Mouse (Mus musculus): Measurements from ENCODE around the gene Itih3. TPM values are rescaled to one million over a fixed set of nuclear protein-coding genes. Genes with fewer than 3 reads are reported as not detected.

The Itih3 gene
- polyA plus RNA-seq, 1 experiment from 2014 or later = 0.39 TPM

- H3K4me1 ChIP-seq (ENCODE audit: control insufficient read depth, insufficient read depth, low read length) = no peaks in the 10 kb centered on the region
- H3K9me3 ChIP-seq (ENCODE audit: control insufficient read depth, low read length) = no peaks in the 10 kb centered on the region
- no peak overlapping the region for H3K4me3 ChIP-seq (ENCODE audit: low read depth, low read length)
- H3K27me3 ChIP-seq (replicated peaks; ENCODE audit: control insufficient read depth, insufficient read depth, low read length) = no peaks in the 10 kb centered on the region
- no peak for DNase-seq (ENCODE audit: low spot score)
- no peaks in the 10 kb centered on the region for H3K36me3 ChIP-seq (ENCODE audit: control insufficient read depth, insufficient read depth, low read length)
- no peak overlapping the region for H3K9ac ChIP-seq (ENCODE audit: low read depth, low read length)
- no peak overlapping the region for H3K27ac ChIP-seq (replicated peaks; ENCODE audit: low read depth, low read length)
- WGBS = 89% methylated on average over 8 of the region's 8 CpGs
- no peak overlapping the region for H3K4me2 ChIP-seq (ENCODE audit: low read depth, low read length)
- ATAC-seq (ENCODE audit: low read depth) = no peak
Observed at GRCm38 (mm10) chr14:30911141-30911540, 12.4 kb downstream of the Itih3 start.

GRCm38 (mm10) chr14:30907814-30908265 lies 15.7 kb downstream of the Itih3 start:
- H3K4me3 ChIP-seq (ENCODE audit: low read depth, low read length) = no peak overlapping the region
- H3K4me1 ChIP-seq (ENCODE audit: control insufficient read depth, insufficient read depth, low read length) = no peaks in the 10 kb centered on the region
- no peaks in the 10 kb centered on the region for H3K27me3 ChIP-seq (replicated peaks; ENCODE audit: control insufficient read depth, insufficient read depth, low read length)
- no peak for DNase-seq (ENCODE audit: low spot score)
- ATAC-seq (ENCODE audit: low read depth) = no peak
- no peak overlapping the region for H3K27ac ChIP-seq (replicated peaks; ENCODE audit: low read depth, low read length)
- WGBS = 73% methylated on average over 3 of the region's 3 CpGs
- no peaks in the 10 kb centered on the region for H3K9me3 ChIP-seq (ENCODE audit: control insufficient read depth, low read length)
- H3K9ac ChIP-seq (ENCODE audit: low read depth, low read length) = no peak overlapping the region
- H3K36me3 ChIP-seq (ENCODE audit: control insufficient read depth, insufficient read depth, low read length) = no peaks in the 10 kb centered on the region
- H3K4me2 ChIP-seq (ENCODE audit: low read depth, low read length) = no peak overlapping the region

GRCm38 (mm10) chr14:30906001-30906400 lies 17.6 kb downstream of the Itih3 start:
- ATAC-seq (ENCODE audit: low read depth) (no peak), DNase-seq (ENCODE audit: low spot score) (no peak)
- no peak overlapping the region for H3K27ac ChIP-seq (replicated peaks; ENCODE audit: low read depth, low read length)
- H3K27me3 ChIP-seq (replicated peaks; ENCODE audit: control insufficient read depth, insufficient read depth, low read length) = no peaks in the 10 kb centered on the region
- H3K36me3 ChIP-seq (ENCODE audit: control insufficient read depth, insufficient read depth, low read length) = no peaks in the 10 kb centered on the region
- H3K9me3 ChIP-seq (ENCODE audit: control insufficient read depth, low read length) = no peaks in the 10 kb centered on the region
- H3K9ac ChIP-seq (ENCODE audit: low read depth, low read length) = no peak overlapping the region
- H3K4me2 ChIP-seq (ENCODE audit: low read depth, low read length) = no peak overlapping the region
- WGBS = 78% methylated on average over 6 of the region's 6 CpGs
- no peak overlapping the region for H3K4me3 ChIP-seq (ENCODE audit: low read depth, low read length)
- H3K4me1 ChIP-seq (ENCODE audit: control insufficient read depth, insufficient read depth, low read length) = no peaks in the 10 kb centered on the region

GRCm38 (mm10) chr14:30904307-30904706 lies 19.3 kb downstream of the Itih3 start:
- WGBS = 78% methylated on average over 8 of the region's 8 CpGs
- DNase-seq (ENCODE audit: low spot score) = no peak
- H3K27me3 ChIP-seq (replicated peaks; ENCODE audit: control insufficient read depth, insufficient read depth, low read length) = no peaks in the 10 kb centered on the region
- H3K4me2 ChIP-seq (ENCODE audit: low read depth, low read length) = no peak overlapping the region
- H3K36me3 ChIP-seq (ENCODE audit: control insufficient read depth, insufficient read depth, low read length) = no peaks in the 10 kb centered on the region
- no peak overlapping the region for H3K4me3 ChIP-seq (ENCODE audit: low read depth, low read length)
- ATAC-seq (ENCODE audit: low read depth) = no peak
- no peak overlapping the region for H3K27ac ChIP-seq (replicated peaks; ENCODE audit: low read depth, low read length)
- no peaks in the 10 kb centered on the region for H3K4me1 ChIP-seq (ENCODE audit: control insufficient read depth, insufficient read depth, low read length)
- no peaks in the 10 kb centered on the region for H3K9me3 ChIP-seq (ENCODE audit: control insufficient read depth, low read length)
- H3K9ac ChIP-seq (ENCODE audit: low read depth, low read length) = no peak overlapping the region

- Histone ChIP-seq H3K27ac (replicated peaks; ENCODE audit: low read depth, low read length) (no peak overlapping the region), H3K4me2 (ENCODE audit: low read depth, low read length) (no peak overlapping the region), H3K27me3 (replicated peaks; ENCODE audit: control insufficient read depth, insufficient read depth, low read length) (no peaks in the 10 kb centered on the region), H3K9ac (ENCODE audit: low read depth, low read length) (no peak overlapping the region), H3K36me3 (ENCODE audit: control insufficient read depth, insufficient read depth, low read length) (no peaks in the 10 kb centered on the region), H3K4me1 (ENCODE audit: control insufficient read depth, insufficient read depth, low read length) (no peaks in the 10 kb centered on the region), H3K9me3 (ENCODE audit: control insufficient read depth, low read length) (no peaks in the 10 kb centered on the region), H3K4me3 (ENCODE audit: low read depth, low read length) (no peak overlapping the region)
- ATAC-seq (ENCODE audit: low read depth) (no peak), DNase-seq (ENCODE audit: low spot score) (no peak)
- 56% methylated on average over 3 of the region's 3 CpGs for WGBS
Observed at GRCm38 (mm10) chr14:30903036-30903435, 20.5 kb downstream of the Itih3 start.

GRCm38 (mm10) chr14:30902628-30903027 lies 20.9 kb downstream of the Itih3 start:
- no peak overlapping the region for H3K27ac ChIP-seq (replicated peaks; ENCODE audit: low read depth, low read length)
- no peaks in the 10 kb centered on the region for H3K36me3 ChIP-seq (ENCODE audit: control insufficient read depth, insufficient read depth, low read length)
- H3K4me2 ChIP-seq (ENCODE audit: low read depth, low read length) = no peak overlapping the region
- H3K9ac ChIP-seq (ENCODE audit: low read depth, low read length) = no peak overlapping the region
- DNase-seq (ENCODE audit: low spot score) (no peak), ATAC-seq (ENCODE audit: low read depth) (no peak)
- no peak overlapping the region for H3K4me3 ChIP-seq (ENCODE audit: low read depth, low read length)
- H3K4me1 ChIP-seq (ENCODE audit: control insufficient read depth, insufficient read depth, low read length) = no peaks in the 10 kb centered on the region
- WGBS = 86% methylated on average over 5 of the region's 5 CpGs
- no peaks in the 10 kb centered on the region for H3K9me3 ChIP-seq (ENCODE audit: control insufficient read depth, low read length)
- H3K27me3 ChIP-seq (replicated peaks; ENCODE audit: control insufficient read depth, insufficient read depth, low read length) = no peaks in the 10 kb centered on the region

GRCm38 (mm10) chr14:30899972-30900371 lies 23.6 kb downstream of the Itih3 start:
- WGBS = 54% methylated on average over 3 of the region's 3 CpGs
- no peaks in the 10 kb centered on the region for H3K27me3 ChIP-seq (replicated peaks; ENCODE audit: control insufficient read depth, insufficient read depth, low read length)

GRCm38 (mm10) chr14:30888271-30888732 lies 35.3 kb downstream of the Itih3 start:
- Histone ChIP-seq H3K27me3 (replicated peaks; ENCODE audit: control insufficient read depth, insufficient read depth, low read length) (no peaks in the 10 kb centered on the region), H3K9ac (ENCODE audit: low read depth, low read length) (no peak overlapping the region), H3K4me3 (ENCODE audit: low read depth, low read length) (no peak overlapping the region), H3K4me2 (ENCODE audit: low read depth, low read length) (peak overlapping the region; percentile 32), H3K9me3 (ENCODE audit: control insufficient read depth, low read length) (no peaks in the 10 kb centered on the region), H3K4me1 (ENCODE audit: control insufficient read depth, insufficient read depth, low read length) (peaks cover 3% of the 10 kb centered on the region; the same call in 1 of the 2 replicates), H3K27ac (replicated peaks; ENCODE audit: low read depth, low read length) (no peak overlapping the region), H3K36me3 (ENCODE audit: control insufficient read depth, insufficient read depth, low read length) (no peaks in the 10 kb centered on the region)
- ATAC-seq (ENCODE audit: low read depth) = no peak
- peak; percentile 37 for DNase-seq (ENCODE audit: low spot score)
- 18% methylated on average over 5 of the region's 9 CpGs for WGBS

More at GRCm38 (mm10) chr14:30899972-30900371, 23.6 kb downstream of the Itih3 start:
- ATAC-seq (ENCODE audit: low read depth) = no peak
- Histone ChIP-seq H3K9ac (ENCODE audit: low read depth, low read length) (no peak overlapping the region), H3K4me2 (ENCODE audit: low read depth, low read length) (no peak overlapping the region), H3K4me3 (ENCODE audit: low read depth, low read length) (no peak overlapping the region), H3K36me3 (ENCODE audit: control insufficient read depth, insufficient read depth, low read length) (no peaks in the 10 kb centered on the region), H3K4me1 (ENCODE audit: control insufficient read depth, insufficient read depth, low read length) (no peaks in the 10 kb centered on the region), H3K27ac (replicated peaks; ENCODE audit: low read depth, low read length) (no peak overlapping the region), H3K9me3 (ENCODE audit: control insufficient read depth, low read length) (no peaks in the 10 kb centered on the region)
- DNase-seq (ENCODE audit: low spot score) = no peak

GRCm38 (mm10) chr14:30886204-30886603 lies 37.4 kb downstream of the Itih3 start, which contains the start of gene Itih4:
Itih4 (plus strand) TSS chr14:30886476.
- Histone ChIP-seq H3K27me3 (replicated peaks; ENCODE audit: control insufficient read depth, insufficient read depth, low read length) (no peaks in the 10 kb centered on the region), H3K9ac (ENCODE audit: low read depth, low read length) (no peak within 1 kb of the TSS), H3K4me1 (ENCODE audit: control insufficient read depth, insufficient read depth, low read length) (peaks cover 3% of the 10 kb centered on the region; the same call in 1 of the 2 replicates), H3K9me3 (ENCODE audit: control insufficient read depth, low read length) (no peaks in the 10 kb centered on the region), H3K4me3 (ENCODE audit: low read depth, low read length) (no peak within 1 kb of the TSS), H3K36me3 (ENCODE audit: control insufficient read depth, insufficient read depth, low read length) (no peaks in the 10 kb centered on the region), H3K4me2 (ENCODE audit: low read depth, low read length) (no peak within 1 kb of the TSS), H3K27ac (replicated peaks; ENCODE audit: low read depth, low read length) (no peak within 1 kb of the TSS)
- DNase-seq (ENCODE audit: low spot score) (no peak), ATAC-seq (ENCODE audit: low read depth) (no peak)
- 86% methylated on average over 3 of the region's 3 CpGs for WGBS

Data from embryonic facial prominence, embryonic 14.5 days (tissue).